Mouse (Mus musculus): ENCODE data around the gene Trem3. TPM values are rescaled to one million over a fixed set of nuclear protein-coding genes. Genes with fewer than 3 reads are reported as not detected.

The Trem3 gene
- total and polyA plus RNA-seq, 2 experiments from 2014 or later = 0.11 TPM; not detected in 1

DNA sequence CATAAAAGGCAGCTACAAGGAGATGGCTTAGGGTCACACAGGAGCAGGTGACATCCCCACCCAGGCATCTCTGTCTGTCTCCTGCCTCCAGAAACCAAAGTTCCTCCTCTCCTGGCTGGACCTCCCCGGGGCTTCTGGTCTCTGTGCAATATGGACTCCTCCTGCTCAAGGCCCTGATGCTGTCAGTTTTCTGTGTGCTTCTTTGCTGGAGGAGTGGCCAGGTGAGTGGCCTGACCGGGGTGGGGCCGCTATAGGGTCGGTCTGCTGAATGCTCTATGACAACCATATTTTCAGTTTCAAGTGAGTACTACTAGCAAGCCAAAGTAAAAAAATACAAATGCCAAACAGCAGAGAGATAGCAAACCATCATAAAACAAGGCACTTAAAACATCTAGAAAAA lies 25.0 kb downstream of the Trem3 start:
- Histone ChIP-seq H3K4me3 (ENCODE audit: low read depth, low read length) (no peak overlapping the region), H3K4me1 (ENCODE audit: control insufficient read depth, insufficient read depth) (no peaks in the 10 kb centered on the region), H3K9me3 (replicated peaks; ENCODE audit: control insufficient read depth, low read length) (no peaks in the 10 kb centered on the region), H3K9ac (replicated peaks; ENCODE audit: low read depth, low read length) (no peak overlapping the region), H3K27me3 (ENCODE audit: control insufficient read depth, insufficient read depth, low read length) (no peaks in the 10 kb centered on the region), H3K27ac (ENCODE audit: low read depth) (no peak overlapping the region), H3K4me2 (ENCODE audit: low read depth, low read length) (no peak overlapping the region), H3K36me3 (replicated peaks; ENCODE audit: control insufficient read depth, insufficient read depth, low read length) (no peaks in the 10 kb centered on the region)
- no peak for TF ChIP-seq EP300 (IDR thresholded peaks at IDR 0.05; ENCODE audit: low read depth)
- no peak for TF ChIP-seq CTCF (IDR thresholded peaks at IDR 0.05; ENCODE audit: low read depth)
- no peak for DNase-seq (ENCODE audit: low spot score)
- ATAC-seq (ENCODE audit: insufficient read depth, low read depth) = no peak
- 88% methylated on average over 4 of the region's 4 CpGs for WGBS

DNA sequence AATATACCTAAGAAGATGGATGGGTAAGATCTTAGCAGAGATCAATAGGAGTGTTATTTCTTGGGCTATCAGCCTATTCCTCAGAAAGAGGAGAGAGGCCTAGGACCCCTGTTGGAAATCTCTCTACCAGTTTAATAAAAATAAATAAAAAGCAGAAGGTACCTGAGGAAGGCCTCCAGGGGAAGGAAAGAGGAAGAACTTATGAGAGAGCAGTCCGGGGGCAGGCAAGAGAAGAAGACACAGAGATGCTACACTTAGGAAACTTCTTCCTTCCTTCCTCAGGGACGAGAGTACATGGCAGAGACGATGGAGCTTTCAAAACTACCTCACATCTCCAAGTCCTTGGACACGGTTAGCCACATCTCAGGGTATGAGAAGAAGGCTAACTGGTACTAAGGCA lies 26.5 kb downstream of the Trem3 start:
- Histone ChIP-seq H3K36me3 (replicated peaks; ENCODE audit: control insufficient read depth, insufficient read depth, low read length) (no peaks in the 10 kb centered on the region), H3K27ac (ENCODE audit: low read depth) (no peak overlapping the region), H3K9ac (replicated peaks; ENCODE audit: low read depth, low read length) (no peak overlapping the region), H3K27me3 (ENCODE audit: control insufficient read depth, insufficient read depth, low read length) (no peaks in the 10 kb centered on the region), H3K4me1 (ENCODE audit: control insufficient read depth, insufficient read depth) (no peaks in the 10 kb centered on the region), H3K9me3 (replicated peaks; ENCODE audit: control insufficient read depth, low read length) (no peaks in the 10 kb centered on the region), H3K4me2 (ENCODE audit: low read depth, low read length) (no peak overlapping the region), H3K4me3 (ENCODE audit: low read depth, low read length) (no peak overlapping the region)
- no peak for ATAC-seq (ENCODE audit: insufficient read depth, low read depth)
- 61% methylated on average over 4 of the region's 4 CpGs for WGBS
- no peak for DNase-seq (ENCODE audit: low spot score)
- TF ChIP-seq EP300 (IDR thresholded peaks at IDR 0.05; ENCODE audit: low read depth) (no peak), CTCF (IDR thresholded peaks at IDR 0.05; ENCODE audit: low read depth) (no peak)

DNA sequence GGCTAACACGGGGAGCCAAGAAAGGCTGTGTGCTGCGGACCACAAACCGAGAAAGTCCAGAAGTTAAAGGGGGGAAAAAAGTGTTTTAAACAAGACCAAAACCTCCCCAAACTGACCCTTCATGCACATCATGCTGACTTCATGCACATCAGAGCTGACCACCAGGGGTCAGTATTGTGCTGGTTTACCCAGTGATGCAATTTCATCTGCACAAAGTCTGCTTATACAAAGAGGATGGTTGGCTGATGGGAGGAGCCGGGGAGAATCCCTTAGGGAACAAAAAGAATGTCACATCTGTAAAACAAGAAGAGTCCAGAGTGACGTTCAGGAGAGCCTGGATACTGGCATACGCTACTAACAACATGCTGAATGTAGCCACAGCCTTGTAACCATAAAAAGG lies 27.3 kb downstream of the Trem3 start:
- no peak overlapping the region for H3K4me3 ChIP-seq (ENCODE audit: low read depth, low read length)
- H3K27ac ChIP-seq (ENCODE audit: low read depth) = no peak overlapping the region
- TF ChIP-seq EP300 (IDR thresholded peaks at IDR 0.05; ENCODE audit: low read depth) = no peak
- peak; percentile 87 for TF ChIP-seq CTCF (IDR thresholded peaks at IDR 0.05; ENCODE audit: low read depth)
- no peaks in the 10 kb centered on the region for H3K27me3 ChIP-seq (ENCODE audit: control insufficient read depth, insufficient read depth, low read length)
- ATAC-seq (ENCODE audit: insufficient read depth, low read depth) (peak; percentile 55; the same call in 1 of the 2 replicates), DNase-seq (ENCODE audit: low spot score) (peak; percentile 66)
- H3K4me2 ChIP-seq (ENCODE audit: low read depth, low read length) = no peak overlapping the region
- H3K9me3 ChIP-seq (replicated peaks; ENCODE audit: control insufficient read depth, low read length) = no peaks in the 10 kb centered on the region
- H3K36me3 ChIP-seq (replicated peaks; ENCODE audit: control insufficient read depth, insufficient read depth, low read length) = no peaks in the 10 kb centered on the region
- H3K9ac ChIP-seq (replicated peaks; ENCODE audit: low read depth, low read length) = no peak overlapping the region
- WGBS = 27% methylated on average over 6 of the region's 6 CpGs
- no peaks in the 10 kb centered on the region for H3K4me1 ChIP-seq (ENCODE audit: control insufficient read depth, insufficient read depth)

DNA sequence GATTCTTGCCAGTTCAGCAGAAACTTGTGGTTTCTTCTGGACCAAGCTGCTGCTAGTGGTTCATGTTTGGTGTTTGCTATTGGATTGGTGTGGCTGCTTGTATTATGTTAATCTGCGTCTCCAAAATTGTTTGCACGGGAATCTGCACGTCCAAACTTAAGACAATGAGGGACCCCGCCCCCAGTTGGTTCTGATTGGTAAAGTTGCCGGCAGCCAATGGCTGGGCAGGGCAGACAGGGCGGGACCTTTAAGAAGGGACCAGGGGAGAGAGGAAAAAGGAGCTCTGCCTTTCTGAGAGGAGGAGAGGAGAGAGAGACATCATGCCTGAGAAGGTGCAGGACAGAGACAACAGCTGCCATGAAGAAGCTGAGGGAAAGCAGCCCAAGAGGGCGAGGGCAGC lies 28.2 kb downstream of the Trem3 start:
- ATAC-seq (ENCODE audit: insufficient read depth, low read depth) (no peak), DNase-seq (ENCODE audit: low spot score) (no peak)
- no peak overlapping the region for H3K9ac ChIP-seq (replicated peaks; ENCODE audit: low read depth, low read length)
- no peak overlapping the region for H3K4me2 ChIP-seq (ENCODE audit: low read depth, low read length)
- H3K27me3 ChIP-seq (ENCODE audit: control insufficient read depth, insufficient read depth, low read length) = no peaks in the 10 kb centered on the region
- no peak for TF ChIP-seq EP300 (IDR thresholded peaks at IDR 0.05; ENCODE audit: low read depth)
- TF ChIP-seq CTCF (IDR thresholded peaks at IDR 0.05; ENCODE audit: low read depth) = no peak
- 51% methylated on average over 7 of the region's 7 CpGs for WGBS
- no peaks in the 10 kb centered on the region for H3K36me3 ChIP-seq (replicated peaks; ENCODE audit: control insufficient read depth, insufficient read depth, low read length)
- no peak overlapping the region for H3K27ac ChIP-seq (ENCODE audit: low read depth)
- no peaks in the 10 kb centered on the region for H3K4me1 ChIP-seq (ENCODE audit: control insufficient read depth, insufficient read depth)
- H3K9me3 ChIP-seq (replicated peaks; ENCODE audit: control insufficient read depth, low read length) = no peaks in the 10 kb centered on the region
- H3K4me3 ChIP-seq (ENCODE audit: low read depth, low read length) = no peak overlapping the region

DNA sequence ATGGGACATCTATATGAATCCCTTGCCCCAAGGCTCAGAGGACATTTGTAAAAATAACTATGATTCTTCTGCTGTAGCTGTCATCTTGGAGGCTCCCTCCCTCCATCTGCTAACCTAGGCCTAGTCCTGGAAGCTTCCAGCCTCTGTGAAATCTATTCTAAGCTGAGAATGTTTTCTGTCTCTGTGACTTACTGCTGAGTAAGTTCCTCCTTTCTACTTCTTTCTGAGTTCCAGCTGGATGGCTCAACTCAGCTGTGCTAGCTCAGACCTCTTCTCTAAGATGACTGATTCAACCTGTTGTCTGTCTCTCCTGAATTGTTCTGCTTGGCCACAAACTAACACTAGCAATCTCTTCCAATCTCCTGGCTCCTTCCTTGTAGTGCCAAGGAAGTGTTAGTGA lies 30.8 kb downstream of the Trem3 start:
- ATAC-seq (ENCODE audit: insufficient read depth, low read depth) (no peak), DNase-seq (ENCODE audit: low spot score) (no peak)
- Histone ChIP-seq H3K9ac (replicated peaks; ENCODE audit: low read depth, low read length) (no peak overlapping the region), H3K27me3 (ENCODE audit: control insufficient read depth, insufficient read depth, low read length) (no peaks in the 10 kb centered on the region), H3K4me1 (ENCODE audit: control insufficient read depth, insufficient read depth) (0 out of 2 replicates have a peak, but pooled peaks cover 5% of the 10 kb centered on the region), H3K4me3 (ENCODE audit: low read depth, low read length) (no peak overlapping the region), H3K27ac (ENCODE audit: low read depth) (no peak overlapping the region), H3K9me3 (replicated peaks; ENCODE audit: control insufficient read depth, low read length) (no peaks in the 10 kb centered on the region), H3K36me3 (replicated peaks; ENCODE audit: control insufficient read depth, insufficient read depth, low read length) (no peaks in the 10 kb centered on the region), H3K4me2 (ENCODE audit: low read depth, low read length) (no peak overlapping the region)
- TF ChIP-seq CTCF (IDR thresholded peaks at IDR 0.05; ENCODE audit: low read depth) (no peak), EP300 (IDR thresholded peaks at IDR 0.05; ENCODE audit: low read depth) (no peak)

DNA sequence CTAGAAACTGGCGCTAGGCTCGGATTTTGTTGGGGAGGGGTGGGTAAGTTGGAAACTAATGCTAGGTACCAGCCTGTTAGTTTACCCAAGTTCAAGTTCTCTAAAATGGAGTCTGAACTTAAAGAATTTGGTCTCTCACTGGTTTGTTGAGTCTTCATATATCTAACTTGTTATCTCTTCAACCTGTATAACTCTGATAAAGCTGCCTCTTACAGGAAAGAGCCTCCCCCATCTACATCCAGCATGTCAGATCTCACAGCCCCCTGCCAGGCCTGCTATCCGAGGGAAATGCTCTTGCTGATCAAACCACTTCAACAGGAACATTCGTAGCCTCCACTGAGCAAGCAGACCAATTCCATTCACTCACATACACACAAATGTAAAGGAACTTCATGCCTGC lies 31.4 kb downstream of the Trem3 start:
- Histone ChIP-seq H3K4me3 (ENCODE audit: low read depth, low read length) (no peak overlapping the region), H3K27ac (ENCODE audit: low read depth) (no peak overlapping the region), H3K4me2 (ENCODE audit: low read depth, low read length) (no peak overlapping the region), H3K36me3 (replicated peaks; ENCODE audit: control insufficient read depth, insufficient read depth, low read length) (no peaks in the 10 kb centered on the region), H3K9ac (replicated peaks; ENCODE audit: low read depth, low read length) (no peak overlapping the region), H3K4me1 (ENCODE audit: control insufficient read depth, insufficient read depth) (0 out of 2 replicates have a peak, but pooled peaks cover 5% of the 10 kb centered on the region), H3K9me3 (replicated peaks; ENCODE audit: control insufficient read depth, low read length) (no peaks in the 10 kb centered on the region), H3K27me3 (ENCODE audit: control insufficient read depth, insufficient read depth, low read length) (no peaks in the 10 kb centered on the region)
- 64% methylated on average over 4 of the region's 4 CpGs for WGBS
- DNase-seq (ENCODE audit: low spot score) = no peak
- TF ChIP-seq EP300 (IDR thresholded peaks at IDR 0.05; ENCODE audit: low read depth) = no peak
- TF ChIP-seq CTCF (IDR thresholded peaks at IDR 0.05; ENCODE audit: low read depth) = no peak
- no peak for ATAC-seq (ENCODE audit: insufficient read depth, low read depth)

All from heart, postnatal 0 days (tissue).